Mouse (Mus musculus): ENCODE results near the gene 4930572O03Rik.
"Not testable (repeated sequence)": the region's sequence is repeated elsewhere in the genome, so short reads cannot be mapped to it uniquely, and the experiment has no call there.

Gene 4930572O03Rik

GRCm38 (mm10) chr5:15616195-15616594, 40.7 kb downstream of the 4930572O03Rik start:
- DNase-seq (ENCODE audit: low spot score): not testable (repeated sequence)

- DNase-seq (ENCODE audit: low spot score): peak; percentile 25
Observed at GRCm38 (mm10) chr5:15610695-15611094, 46.2 kb downstream of the 4930572O03Rik start.

GRCm38 (mm10) chr5:15606677-15607076, 50.2 kb downstream of the 4930572O03Rik start:
- DNase-seq (ENCODE audit: low spot score): not testable (repeated sequence)

GRCm38 (mm10) chr5:15603585-15603984, 53.3 kb downstream of the 4930572O03Rik start:
- not testable (repeated sequence) for DNase-seq (ENCODE audit: low spot score)

GRCm38 (mm10) chr5:15603008-15603407, 53.9 kb downstream of the 4930572O03Rik start:
- DNase-seq (ENCODE audit: low spot score): not testable (repeated sequence)

GRCm38 (mm10) chr5:15602424-15602947, 54.4 kb downstream of the 4930572O03Rik start:
- DNase-seq (ENCODE audit: low spot score): not testable (repeated sequence)

Data from embryo, embryonic 10 days (tissue).